Mouse (Mus musculus) hindbrain, embryonic 11.5 days (tissue): ENCODE data around the gene Tns3. TPM values are rescaled to one million over a fixed set of nuclear protein-coding genes. Genes with fewer than 3 reads are reported as not detected.
A peak's percentile ranks its signal among the peaks of the same experiment; 100 is the strongest.

Source experiments
- ATAC-seq: fragments of 200-750 bp; cut with Nextera tagmentation; 2 replicates; pipeline ENCODE4 v1.8.0; 2017; ENCODE audit warnings: mild to moderate bottlenecking, moderate TSS enrichment, moderate library complexity; ENCODE audit not compliant: low FRiP score
- DNase-seq: peaks from one replicate; pipeline ENCODE4 v3.0.0-alpha.2; 2015; ENCODE audit warnings: low spot score
- H3K27ac ChIP-seq: fragments of 300-500 bp; sonication (generic); 2 replicates; pipeline ENCODE4 v1.5.1; 2014; ENCODE audit warnings: mild to moderate bottlenecking, low read depth, low read length
- H3K27me3 ChIP-seq: fragments of 300-500 bp; sonication (generic); 2 replicates; pipeline ENCODE4 v1.6.1; 2014; ENCODE audit warnings: mild to moderate bottlenecking, low read length, moderate library complexity, mixed read lengths; ENCODE audit not compliant: control insufficient read depth, insufficient read depth
- H3K36me3 ChIP-seq: fragments of 300-500 bp; sonication (generic); 2 replicates; pipeline ENCODE4 v1.6.1; 2014; ENCODE audit warnings: mild to moderate bottlenecking, low read length, moderate library complexity, mixed read lengths; ENCODE audit not compliant: control insufficient read depth, insufficient read depth
- H3K4me1 ChIP-seq: fragments of 300-500 bp; sonication (generic); replicated peaks from 2 replicates; pipeline ENCODE4 v1.6.1; 2014; ENCODE audit warnings: low read length, mixed read lengths; ENCODE audit not compliant: control insufficient read depth, insufficient read depth
- H3K4me2 ChIP-seq: fragments of 300-500 bp; sonication (generic); replicated peaks from 2 replicates; pipeline ENCODE4 v1.6.1; 2014; ENCODE audit warnings: mild to moderate bottlenecking, low read depth, low read length
- H3K4me3 ChIP-seq: fragments of 300-500 bp; sonication (generic); 2 replicates; pipeline ENCODE4 v1.5.1; 2014; ENCODE audit warnings: low read depth, low read length
- H3K9ac ChIP-seq: fragments of 300-500 bp; sonication (generic); 2 replicates; pipeline ENCODE4 v1.6.1; 2014; ENCODE audit warnings: low read depth, low read length
- H3K9me3 ChIP-seq: fragments of 300-500 bp; sonication (generic); 2 replicates; pipeline ENCODE4 v1.6.1; 2016; ENCODE audit warnings: low read length; ENCODE audit not compliant: control insufficient read depth
- WGBS: fragments of 180-500 bp; shearing (Covaris S2); extraction: QIAGEN DNeasy Blood & Tissue Kit; methylation state at CpG from one replicate; pipeline ENCODE4 v1.1.7; 2014; 5-methylcytosine and 5-hydroxymethylcytosine counted together
- polyA plus RNA-seq: library from polyadenylated mRNA; unstranded; fragments of >200 nt; fragmentation: Nextera tagmentation; extraction: Ambion mirVana; gene quantifications from 2 replicates; pipeline ENCODE4 v1.2.1, GENCODE M21; 2014

Tns3 gene
- polyA plus RNA-seq = 7.0 and 9.5 TPM in 2 replicates

DNA sequence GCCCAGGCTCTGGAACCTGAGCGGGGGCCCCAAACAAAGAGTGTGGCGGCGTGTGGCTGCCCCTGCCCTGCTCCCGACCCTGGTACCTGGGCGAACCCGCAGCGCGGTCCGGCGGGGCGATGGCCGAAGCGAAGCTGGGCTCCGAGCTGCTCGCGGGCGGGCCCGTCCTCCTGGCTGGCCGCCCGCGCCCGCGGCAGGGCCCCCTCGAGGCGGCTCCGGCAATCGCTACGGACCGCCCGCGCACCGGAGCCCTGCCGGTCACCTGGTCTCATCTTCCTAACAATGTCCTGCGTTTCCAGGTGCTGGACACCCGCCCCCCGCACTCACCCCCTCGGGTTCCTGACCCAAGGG, at the start of gene Tns3:
Gene Tns3 (minus strand): TSS at position 143 of the 351 bp plus-strand sequence.
- Histone ChIP-seq H3K27ac (no peak within 1 kb of the TSS), H3K36me3 (no peaks in the 10 kb centered on the region), H3K27me3 (no peaks in the 10 kb centered on the region), H3K4me3 (peak within 1 kb of the TSS; percentile 65), H3K4me1 (peaks cover 2% of the 10 kb centered on the region; the same call in 1 of the 2 replicates), H3K9ac (peak within 1 kb of the TSS; percentile 80), H3K4me2 (peak within 1 kb of the TSS; percentile 94), H3K9me3 (no peaks in the 10 kb centered on the region)
- ATAC-seq (peak; percentile 82), DNase-seq (no peak)
- under 1% methylated on average over 30 of the region's 37 CpGs for WGBS

DNA sequence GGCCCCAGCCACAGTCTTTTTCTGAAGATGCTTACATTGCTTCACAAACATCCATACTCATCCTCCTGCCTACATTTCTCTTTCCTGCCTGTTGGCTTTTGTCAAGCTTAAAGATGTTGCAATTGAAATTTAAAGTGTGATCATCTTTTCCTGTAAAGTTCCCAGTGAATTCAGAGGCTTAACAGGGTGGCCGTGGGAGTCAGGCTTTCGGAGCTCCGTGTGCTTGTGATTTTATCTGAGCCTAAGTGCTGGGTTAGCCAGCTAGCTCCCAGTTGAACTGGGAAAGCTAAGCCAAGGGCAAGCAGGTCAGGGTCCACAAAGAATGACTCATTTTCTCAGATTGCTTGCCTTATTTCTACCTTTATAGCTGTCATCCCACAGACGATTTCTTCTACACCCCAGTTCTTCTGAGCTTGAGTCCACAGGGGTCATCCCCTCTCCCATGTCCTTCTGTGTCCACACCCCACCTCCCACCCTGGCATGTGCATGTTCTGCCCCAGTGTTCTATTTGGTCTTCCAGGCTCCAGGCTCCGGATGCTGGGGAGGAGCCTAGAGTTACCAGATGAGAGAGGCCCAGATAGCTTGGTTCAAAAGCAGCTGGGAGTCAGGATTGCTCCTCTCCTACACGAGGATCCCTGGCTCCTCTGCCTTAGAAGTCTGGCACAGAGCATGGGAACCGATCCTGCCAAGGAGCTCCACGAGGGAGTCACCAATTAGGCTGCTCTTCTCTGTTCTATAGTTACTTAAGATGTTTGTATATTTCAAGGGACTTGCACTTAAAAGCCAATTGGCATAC, 42.1 kb upstream of the Tns3 start:
- no peaks in the 10 kb centered on the region for H3K36me3 ChIP-seq
- no peak overlapping the region for H3K4me2 ChIP-seq
- DNase-seq = no peak
- 77% methylated on average over 8 of the region's 8 CpGs for WGBS
- no peaks in the 10 kb centered on the region for H3K27me3 ChIP-seq
- H3K9ac ChIP-seq = no peak overlapping the region
- no peak overlapping the region for H3K27ac ChIP-seq
- H3K9me3 ChIP-seq = no peaks in the 10 kb centered on the region
- no peak for ATAC-seq
- no peak overlapping the region for H3K4me3 ChIP-seq
- no peaks in the 10 kb centered on the region for H3K4me1 ChIP-seq

DNA sequence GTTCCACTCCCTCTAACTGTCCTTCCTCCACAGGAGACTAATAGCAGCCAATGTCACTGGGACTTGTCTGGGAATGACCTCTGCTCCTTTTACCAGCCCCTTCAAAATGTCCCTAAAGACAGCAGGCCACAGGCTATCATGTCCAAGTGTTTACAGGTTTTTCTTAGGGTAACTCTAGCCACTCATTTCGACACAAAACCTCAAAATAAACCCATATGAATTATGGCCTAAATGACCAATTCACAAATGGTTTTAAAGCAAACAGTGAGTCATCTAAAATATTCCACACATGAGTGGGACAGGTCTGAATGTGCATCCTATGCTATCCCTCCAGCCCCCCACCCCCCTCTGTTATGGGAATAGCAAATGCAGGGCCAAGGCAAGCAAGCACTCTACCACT, 40.8 kb upstream of the Tns3 start:
- 79% methylated on average over 1 of the region's 1 CpGs for WGBS
- no peak for ATAC-seq
- no peaks in the 10 kb centered on the region for H3K36me3 ChIP-seq
- no peak overlapping the region for H3K27ac ChIP-seq
- H3K4me1 ChIP-seq = no peaks in the 10 kb centered on the region
- no peak overlapping the region for H3K4me2 ChIP-seq
- no peak overlapping the region for H3K9ac ChIP-seq
- no peak overlapping the region for H3K4me3 ChIP-seq
- no peaks in the 10 kb centered on the region for H3K9me3 ChIP-seq
- no peak for DNase-seq
- no peaks in the 10 kb centered on the region for H3K27me3 ChIP-seq

DNA sequence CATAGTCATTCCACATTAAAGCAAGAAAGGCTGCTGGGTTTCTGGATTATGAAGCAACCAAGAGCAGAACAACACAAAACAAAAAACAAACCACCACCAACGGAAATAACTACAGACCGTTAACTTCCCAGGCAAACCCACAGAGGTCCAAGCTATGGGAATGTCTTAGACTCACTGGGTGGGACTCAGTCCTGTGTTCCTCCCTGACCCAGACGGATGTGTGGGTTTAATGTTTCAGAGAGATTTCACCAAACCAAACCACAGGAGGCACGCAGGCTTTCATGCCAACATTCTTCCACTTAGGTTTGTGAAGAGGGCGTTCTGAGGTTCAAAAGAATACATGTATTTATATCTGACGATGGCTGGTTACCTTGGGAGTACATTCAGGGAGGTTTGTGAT, 39.5 kb upstream of the Tns3 start:
- Histone ChIP-seq H3K9me3 (no peaks in the 10 kb centered on the region), H3K4me2 (no peak overlapping the region), H3K27me3 (no peaks in the 10 kb centered on the region), H3K4me1 (no peaks in the 10 kb centered on the region), H3K4me3 (no peak overlapping the region), H3K36me3 (no peaks in the 10 kb centered on the region), H3K27ac (no peak overlapping the region), H3K9ac (no peak overlapping the region)
- DNase-seq (no peak), ATAC-seq (no peak)
- WGBS = 69% methylated on average over 6 of the region's 6 CpGs

DNA sequence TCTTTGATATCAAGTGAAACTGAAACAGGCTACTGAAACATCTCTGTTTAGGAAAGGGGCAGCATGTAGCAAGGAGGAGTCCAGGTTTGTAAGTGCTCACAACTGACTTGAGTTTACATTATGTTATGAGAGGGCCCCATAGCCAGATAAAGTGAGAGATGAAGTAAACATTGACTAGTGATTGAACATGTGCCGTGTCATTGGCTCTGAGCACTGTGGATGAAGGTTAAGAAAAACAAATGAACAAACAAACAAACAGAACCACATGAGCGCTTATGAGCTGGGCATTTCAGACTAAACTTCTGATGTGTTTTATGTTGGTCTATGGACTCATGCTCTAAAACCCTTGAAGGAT, 38.2 kb upstream of the Tns3 start:
- no peak overlapping the region for H3K4me3 ChIP-seq
- H3K9me3 ChIP-seq = no peaks in the 10 kb centered on the region
- DNase-seq (no peak), ATAC-seq (no peak)
- no peaks in the 10 kb centered on the region for H3K36me3 ChIP-seq
- 80% methylated on average over 2 of the region's 2 CpGs for WGBS
- no peak overlapping the region for H3K9ac ChIP-seq
- H3K4me2 ChIP-seq = no peak overlapping the region
- H3K27me3 ChIP-seq = no peaks in the 10 kb centered on the region
- no peaks in the 10 kb centered on the region for H3K4me1 ChIP-seq
- no peak overlapping the region for H3K27ac ChIP-seq

- H3K4me1 ChIP-seq = no peaks in the 10 kb centered on the region
- no peaks in the 10 kb centered on the region for H3K9me3 ChIP-seq
- H3K27ac ChIP-seq = no peak overlapping the region
- no peak overlapping the region for H3K4me3 ChIP-seq
- no peak overlapping the region for H3K4me2 ChIP-seq
- ATAC-seq (no peak), DNase-seq (no peak)
- WGBS = 77% methylated on average over 10 of the region's 10 CpGs
- no peaks in the 10 kb centered on the region for H3K27me3 ChIP-seq
- no peak overlapping the region for H3K9ac ChIP-seq
- H3K36me3 ChIP-seq = no peaks in the 10 kb centered on the region
Observed at GRCm38 (mm10) chr11:8701845-8702531, 37.7 kb upstream of the Tns3 start.

GRCm38 (mm10) chr11:8701400-8701799, 37.1 kb upstream of the Tns3 start:
- Histone ChIP-seq H3K9ac (no peak overlapping the region), H3K4me2 (no peak overlapping the region), H3K4me1 (no peaks in the 10 kb centered on the region), H3K9me3 (no peaks in the 10 kb centered on the region), H3K27me3 (no peaks in the 10 kb centered on the region), H3K36me3 (no peaks in the 10 kb centered on the region), H3K4me3 (no peak overlapping the region), H3K27ac (no peak overlapping the region)
- ATAC-seq (no peak), DNase-seq (no peak)
- WGBS = 76% methylated on average over 3 of the region's 3 CpGs

DNA sequence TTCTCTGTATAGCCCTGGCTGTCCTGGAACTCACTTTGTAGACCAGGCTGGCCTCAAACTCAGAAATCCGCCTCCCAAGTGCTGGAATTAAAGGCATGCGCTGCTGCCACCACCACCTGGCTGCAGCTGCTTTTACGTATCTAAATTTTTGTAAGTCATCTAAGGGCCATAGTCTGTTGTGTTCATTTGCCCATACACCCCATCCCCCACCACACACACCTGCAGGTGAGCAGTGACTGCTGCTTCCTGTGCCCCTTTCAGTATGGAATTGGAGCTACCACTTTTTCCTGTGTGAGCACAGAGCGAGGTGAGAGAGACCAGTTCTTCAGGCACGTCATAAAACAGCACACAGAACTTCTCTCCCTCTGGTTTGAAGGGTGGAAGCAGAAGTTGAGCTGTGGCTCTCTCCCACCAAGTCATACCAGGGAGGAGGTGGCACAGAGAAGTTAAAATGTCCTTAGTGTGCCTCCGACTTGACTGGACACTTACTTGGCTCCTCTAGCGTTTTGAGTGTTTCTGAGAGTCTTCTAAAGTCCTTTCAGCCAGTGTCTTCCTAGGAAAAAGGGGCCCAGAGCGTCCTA, 36.4 kb upstream of the Tns3 start:
- Histone ChIP-seq H3K4me2 (no peak overlapping the region), H3K27ac (no peak overlapping the region), H3K9me3 (no peaks in the 10 kb centered on the region), H3K4me1 (no peaks in the 10 kb centered on the region), H3K9ac (no peak overlapping the region), H3K36me3 (no peaks in the 10 kb centered on the region), H3K27me3 (no peaks in the 10 kb centered on the region), H3K4me3 (no peak overlapping the region)
- DNase-seq (no peak), ATAC-seq (no peak)
- 87% methylated on average over 8 of the region's 8 CpGs for WGBS

DNA sequence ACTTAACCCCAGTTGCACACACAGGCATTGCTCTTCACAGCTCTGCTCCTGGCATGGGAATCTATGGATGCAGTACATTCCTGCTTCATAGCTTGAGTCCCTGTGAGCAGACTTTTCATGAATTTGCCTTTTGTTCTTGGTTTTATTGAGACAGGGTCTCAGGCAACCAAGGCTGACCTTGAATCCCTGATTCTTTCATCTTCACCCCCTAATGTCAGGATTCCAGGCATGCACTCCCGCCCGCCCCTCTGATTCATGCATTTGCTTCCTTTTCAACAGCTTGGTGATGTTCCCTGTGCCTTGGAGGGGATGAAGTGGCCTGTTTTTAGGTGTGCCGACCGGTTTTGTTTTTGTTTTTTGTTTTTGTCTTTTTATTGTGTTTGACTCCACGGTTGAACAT, 35.4 kb upstream of the Tns3 start:
- ATAC-seq (no peak), DNase-seq (no peak)
- no peaks in the 10 kb centered on the region for H3K4me1 ChIP-seq
- no peak overlapping the region for H3K4me3 ChIP-seq
- H3K27ac ChIP-seq = no peak overlapping the region
- H3K4me2 ChIP-seq = no peak overlapping the region
- no peaks in the 10 kb centered on the region for H3K36me3 ChIP-seq
- no peaks in the 10 kb centered on the region for H3K9me3 ChIP-seq
- H3K27me3 ChIP-seq = no peaks in the 10 kb centered on the region
- no peak overlapping the region for H3K9ac ChIP-seq
- 36% methylated on average over 5 of the region's 5 CpGs for WGBS
